Mouse (Mus musculus) heart, postnatal 0 days (tissue): ENCODE measurements around the gene Nr1h4.

Source experiments
- CTCF ChIP-seq: IDR thresholded peaks from 2 replicates; pipeline ENCODE4 v1.5.1; 2016; ENCODE audit warnings: antibody characterized with exemption, control low read depth, low read depth
- EP300 ChIP-seq: IDR thresholded peaks from 2 replicates; pipeline ENCODE4 v1.6.1; 2016; ENCODE audit warnings: antibody characterized with exemption, low read depth

GRCm38 (mm10) chr10:89453794-89454193 lies 79.6 kb downstream of the Nr1h4 start:
- no peak for TF ChIP-seq CTCF
- no peak for TF ChIP-seq EP300
